Mouse (Mus musculus) CD4-positive, CD25-positive, alpha-beta regulatory T cell, adult 4 months (primary cell): ENCODE results near the gene Fer. TPM values are rescaled to one million over a fixed set of nuclear protein-coding genes. Genes with fewer than 3 reads are reported as not detected.
A peak's percentile ranks its signal among the peaks of the same experiment; 100 is the strongest.
"Not testable (repeated sequence)": the region's sequence is repeated elsewhere in the genome, so short reads cannot be mapped to it uniquely, and the experiment has no call there.

Experiments used
- ATAC-seq: one replicate; pipeline ENCODE4 v1.8.0; 2017
- polyA plus RNA-seq, 2 experiments: library from polyadenylated mRNA; unstranded; fragments of 100-300 nt; shearing (Covaris generic); gene quantifications; one replicate each; pipeline ENCODE4 v1.2.1; 2017

Fer gene
- under 1 TPM; 0.44 to 0.54 TPM for polyA plus RNA-seq

DNA sequence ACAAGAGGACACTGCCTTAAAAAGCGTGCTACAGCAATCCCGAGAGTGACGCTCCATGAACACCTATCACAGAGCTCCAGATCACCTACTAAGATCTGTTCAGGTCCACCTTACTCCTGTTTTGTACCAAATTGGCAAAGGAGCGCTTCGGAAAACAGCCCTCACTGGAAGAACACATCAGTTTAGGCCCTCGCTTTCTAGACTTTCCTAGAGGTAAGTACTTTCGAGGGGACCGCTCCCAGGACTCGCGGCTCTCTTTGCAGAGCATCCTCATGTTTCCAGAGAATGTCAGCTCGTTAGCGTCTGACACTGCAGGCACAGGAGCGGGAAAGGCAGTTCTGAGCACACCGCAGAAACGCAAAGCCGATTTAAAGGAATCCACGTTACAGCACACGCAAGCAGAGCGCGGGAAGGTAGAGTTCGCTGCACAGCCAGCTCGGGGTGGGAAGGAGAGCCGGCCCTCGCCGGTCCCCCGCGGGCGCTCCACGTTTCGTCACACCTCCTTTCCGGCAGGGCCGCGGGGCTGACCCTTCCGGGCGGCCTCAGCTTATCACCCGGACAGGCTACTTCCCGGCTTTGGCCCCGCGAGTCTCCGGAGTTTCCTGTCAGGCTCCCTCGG lies at the start of gene Fer:
Gene Fer, plus strand, starts transcription at position 51 of the 619 bp plus-strand sequence.
- ATAC-seq = peak; percentile 11

DNA sequence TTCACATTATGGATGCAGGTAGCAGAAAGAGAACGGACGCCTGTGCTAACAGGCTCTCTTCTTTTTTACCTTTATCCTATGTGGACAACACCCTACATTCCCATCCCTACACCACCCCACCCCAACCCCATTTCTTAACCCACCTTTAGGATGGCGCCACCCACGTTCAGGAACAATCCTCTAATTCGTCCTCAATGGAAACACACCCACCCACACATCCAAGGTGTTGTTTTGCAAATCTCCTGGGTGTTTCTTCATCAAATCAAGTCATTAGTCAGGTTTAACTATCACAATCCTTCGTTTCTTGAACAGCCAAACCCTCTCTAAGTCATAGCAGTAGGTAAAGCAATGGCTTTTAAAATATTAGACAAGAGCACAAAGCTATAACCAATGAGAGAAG lies 49.3 kb upstream of the Fer start:
- ATAC-seq = no peak

GRCm38 (mm10) chr17:63818444-63819027 lies 44.3 kb upstream of the Fer start:
- no peak for ATAC-seq

- no peak for ATAC-seq
These were observed 38.7 kb upstream of the Fer start for GRCm38 (mm10) chr17:63824141-63824540.

DNA sequence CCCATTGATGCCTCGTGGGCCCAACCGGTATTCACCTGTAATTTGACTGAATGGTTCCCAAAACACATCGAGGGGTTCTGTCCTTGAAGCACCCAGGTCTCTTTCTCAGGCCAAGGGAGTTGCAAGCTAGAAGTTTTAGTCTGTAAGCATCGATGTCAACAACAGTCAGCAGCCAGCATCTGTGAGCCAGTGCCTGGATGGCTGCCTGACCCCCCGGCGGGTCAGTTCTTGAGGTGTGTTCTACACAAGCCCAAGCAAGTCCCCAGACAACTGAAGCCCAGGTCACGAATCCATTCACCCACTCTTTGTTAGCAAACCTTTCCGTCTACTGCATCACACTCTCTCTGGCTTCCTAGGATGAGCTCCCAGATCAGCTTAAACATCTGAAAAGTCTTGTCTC lies 36.7 kb upstream of the Fer start:
- ATAC-seq = no peak

DNA sequence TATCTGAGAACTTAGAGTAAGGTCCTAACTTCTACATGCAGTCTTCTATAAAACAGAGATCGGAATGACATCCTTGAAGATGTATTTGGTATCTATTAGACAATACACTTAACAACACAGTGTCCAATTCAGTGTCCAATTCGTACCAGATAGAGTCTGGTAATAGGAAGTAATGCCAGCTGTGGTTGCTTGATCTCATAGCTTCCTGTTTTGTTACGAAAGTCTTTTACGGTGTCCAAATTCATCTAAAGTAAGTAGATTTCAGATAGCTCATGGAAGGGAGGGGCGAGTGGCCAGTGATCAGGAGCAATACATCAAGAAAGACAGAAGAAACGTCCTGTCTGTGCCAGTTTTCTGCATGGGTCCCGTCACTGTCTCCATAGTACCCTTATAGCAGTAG lies 36.1 kb upstream of the Fer start:
- no peak for ATAC-seq

DNA sequence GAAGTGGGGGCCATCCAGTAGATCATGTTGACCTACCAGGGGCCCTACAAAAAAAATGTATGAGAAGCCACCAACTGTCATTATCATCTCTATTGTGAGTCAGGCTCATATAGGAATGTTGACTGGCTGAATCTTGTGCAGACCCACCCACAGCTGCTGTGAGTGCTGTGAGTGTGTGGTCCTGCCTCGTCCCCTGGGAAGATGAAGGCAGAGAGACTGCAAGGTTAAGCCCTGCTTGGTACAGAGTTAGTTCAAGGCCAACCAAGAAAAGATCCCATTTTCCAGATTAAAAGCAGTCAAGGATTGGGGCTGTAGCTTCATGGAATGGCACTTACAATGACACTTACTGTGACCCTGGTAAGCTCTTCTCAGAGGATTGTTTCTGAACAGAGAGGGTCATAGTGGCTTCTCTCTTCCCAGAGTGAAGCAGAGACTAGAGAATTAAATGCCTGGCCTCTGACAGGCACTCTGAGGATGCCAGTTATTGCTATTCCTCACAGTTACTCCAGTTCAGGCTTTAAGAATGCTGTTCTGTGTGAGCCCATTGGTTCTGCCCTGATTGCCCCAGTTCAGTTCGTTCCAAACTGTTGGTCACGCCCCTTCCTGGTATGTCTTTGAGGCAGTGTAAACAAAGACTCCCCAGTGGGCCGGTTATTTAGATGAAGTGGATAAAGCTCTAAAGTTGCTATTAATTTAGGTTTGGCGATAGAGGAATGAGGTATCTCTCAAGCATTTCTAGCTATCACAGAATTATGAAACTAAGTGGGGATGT lies 34.1 kb upstream of the Fer start:
- ATAC-seq = no peak

- ATAC-seq = no peak
These were observed 31.3 kb upstream of the Fer start for GRCm38 (mm10) chr17:63831550-63831949.

- no peak for ATAC-seq
These were observed 26.6 kb upstream of the Fer start for GRCm38 (mm10) chr17:63836223-63836622.

- ATAC-seq = no peak
These were observed 26.2 kb upstream of the Fer start for GRCm38 (mm10) chr17:63836641-63837040.

DNA sequence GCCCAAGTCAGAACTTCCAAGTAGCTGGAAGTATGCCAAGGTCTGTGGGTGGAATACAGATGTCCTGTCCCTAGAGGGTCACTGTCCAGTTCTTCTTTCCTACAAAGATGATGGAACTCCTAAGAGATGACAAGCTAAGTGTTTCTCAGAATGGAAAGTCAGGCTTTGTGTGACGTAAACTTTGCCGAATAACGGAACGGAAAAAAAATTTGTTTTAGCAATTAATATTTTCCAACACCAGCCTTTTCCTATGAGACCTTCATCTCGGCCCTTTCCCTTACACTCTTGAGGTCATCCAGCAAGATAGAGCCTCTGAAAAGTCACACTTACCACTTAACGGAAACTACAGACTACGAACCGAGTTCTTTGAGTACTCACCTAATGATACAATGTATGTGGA lies 24.7 kb upstream of the Fer start:
- no peak for ATAC-seq

- ATAC-seq = no peak
These were observed 23.1 kb upstream of the Fer start for GRCm38 (mm10) chr17:63839636-63840269.

DNA sequence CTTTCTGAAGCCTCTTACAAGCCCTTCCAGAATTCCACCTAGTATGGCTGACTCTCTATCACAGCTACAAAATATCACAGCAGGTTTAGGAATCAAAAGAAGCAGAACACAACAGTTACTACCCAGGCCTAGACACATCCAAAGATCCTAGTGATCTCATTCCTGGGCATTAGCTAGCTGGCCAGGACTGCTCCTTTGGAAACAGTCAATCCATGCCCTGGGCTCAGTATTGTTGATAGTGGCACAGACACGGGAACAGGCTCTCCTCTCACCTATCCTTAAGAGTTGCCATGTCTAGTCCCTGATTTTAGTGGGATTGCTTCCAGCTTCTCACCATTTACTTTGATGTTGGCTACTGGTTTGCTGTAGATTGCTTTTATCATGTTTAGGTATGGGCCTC lies 20.6 kb upstream of the Fer start:
- ATAC-seq = no peak

DNA sequence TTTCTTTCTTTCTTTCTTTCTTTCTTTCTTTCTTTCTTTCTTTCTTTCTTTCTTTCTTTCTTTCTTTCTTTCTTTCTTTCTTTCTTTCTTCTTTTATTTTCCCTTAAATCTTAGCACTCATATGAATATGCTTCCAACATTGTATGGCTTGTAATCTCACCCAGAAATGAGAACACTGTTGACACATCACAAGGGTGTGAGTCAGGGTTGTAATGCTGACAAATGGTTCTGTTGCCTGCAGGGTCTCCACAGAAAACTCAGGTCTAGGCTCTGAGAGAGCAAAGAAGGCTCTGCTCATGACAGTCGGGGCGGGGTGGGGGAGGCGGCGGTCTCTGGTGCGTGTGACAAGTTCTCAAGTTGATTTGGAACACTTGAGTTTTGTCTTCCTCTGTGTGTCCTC lies 17.9 kb upstream of the Fer start:
- no peak for ATAC-seq

DNA sequence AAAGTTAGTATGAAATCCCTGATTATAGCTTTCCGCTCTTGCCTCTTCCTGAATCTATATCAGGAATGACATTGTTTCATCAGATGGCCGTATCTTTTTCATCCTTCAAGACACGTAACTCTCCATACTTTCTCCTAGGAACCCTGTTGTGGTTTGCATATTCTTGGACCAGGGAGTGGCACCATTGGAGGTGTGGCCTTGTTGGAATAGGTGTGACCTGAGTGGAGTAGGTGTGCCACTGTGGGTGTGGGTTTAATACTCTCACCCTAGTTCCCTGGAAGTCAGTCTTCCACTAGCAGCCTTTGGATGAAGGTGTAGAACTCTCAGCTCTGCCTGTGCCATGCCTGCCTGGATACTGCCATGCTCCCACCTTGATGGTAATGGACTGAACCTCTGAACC lies 17.1 kb upstream of the Fer start:
- not testable (repeated sequence) for ATAC-seq

- no peak for ATAC-seq
These were observed 13.7 kb upstream of the Fer start for GRCm38 (mm10) chr17:63849151-63849550.

GRCm38 (mm10) chr17:63849566-63849965 lies 13.3 kb upstream of the Fer start:
- ATAC-seq = peak; percentile 14

GRCm38 (mm10) chr17:63850016-63850415 lies 12.8 kb upstream of the Fer start:
- ATAC-seq = peak; percentile 47

DNA sequence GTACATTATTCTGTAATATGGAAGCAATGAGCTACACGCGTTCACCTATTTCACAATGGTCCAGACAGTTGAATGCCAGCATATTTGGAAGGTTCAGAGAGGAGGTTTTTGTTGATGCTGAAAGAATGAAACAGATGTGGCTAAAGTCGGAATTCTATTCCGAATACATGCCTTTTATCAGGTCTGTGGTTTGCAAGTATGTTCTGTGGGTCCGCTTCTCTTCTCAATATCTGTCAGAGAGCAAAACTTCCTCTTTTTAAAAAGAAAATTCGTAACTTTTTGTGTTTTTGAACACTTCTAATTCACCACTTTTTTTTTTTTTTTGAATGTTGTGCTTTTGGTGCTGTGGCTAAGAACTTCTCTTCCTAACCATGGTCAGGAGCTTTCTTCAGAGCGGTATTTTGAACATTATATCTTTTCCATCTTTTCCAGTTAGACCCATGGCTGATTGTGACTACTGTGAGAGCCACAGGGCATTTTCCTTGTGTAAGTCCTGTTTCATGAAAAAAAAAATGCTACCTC lies 5.8 kb upstream of the Fer start:
- ATAC-seq = no peak

DNA sequence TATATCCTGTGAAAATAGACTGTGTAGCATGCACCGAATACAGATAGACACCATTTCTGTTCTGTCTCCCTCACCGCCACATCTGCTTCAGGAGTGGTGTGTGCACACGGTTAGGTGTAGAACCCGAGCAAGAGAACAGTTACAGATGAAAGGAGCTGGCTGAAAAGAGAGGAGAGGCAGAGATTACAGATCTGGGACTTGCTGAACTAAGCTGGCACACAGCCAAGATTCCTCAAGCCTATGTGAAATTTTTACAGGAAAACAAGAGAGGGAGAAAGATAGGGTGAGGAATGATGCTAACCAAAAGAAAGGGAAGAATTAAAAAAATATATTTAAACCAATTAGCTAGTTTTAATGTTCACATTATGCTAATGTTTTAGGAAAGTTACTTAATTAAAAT lies 1.9 kb upstream of the Fer start:
- no peak for ATAC-seq

- no peak for ATAC-seq
These were observed 463 bp upstream of the Fer start for GRCm38 (mm10) chr17:63862399-63862798.

GRCm38 (mm10) chr17:63863647-63864149 lies 836 bp downstream of the Fer start, which contains the start of gene A930002H24Rik:
Gene A930002H24Rik, minus strand, starts transcription at chr17:63863791.
- ATAC-seq = peak; percentile 93

DNA sequence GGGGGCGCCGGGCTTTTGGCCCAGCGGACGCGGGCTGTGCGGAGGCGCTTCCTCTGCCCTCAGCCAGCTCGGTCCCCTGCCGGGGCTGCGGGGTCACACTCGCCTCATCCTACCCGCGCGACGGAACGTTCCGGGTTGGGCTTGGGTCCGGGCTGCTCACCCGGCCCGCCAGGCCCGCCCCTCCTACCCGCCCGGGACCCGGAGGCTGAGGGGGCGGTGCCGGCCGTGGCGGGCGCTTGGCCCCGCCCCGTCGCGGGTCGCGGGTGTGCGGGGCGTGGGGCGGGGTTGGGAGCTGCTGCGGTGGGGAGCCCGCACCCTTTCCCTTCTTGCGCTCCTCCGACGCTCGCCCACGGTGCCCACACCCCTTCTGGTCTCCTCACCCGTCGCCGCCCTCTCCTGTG lies 1.3 kb downstream of the Fer start:
- peak; percentile 9 for ATAC-seq
